Mouse (Mus musculus) lung, adult 10 weeks (tissue): ENCODE results near the gene Mrpl18. TPM values are rescaled to one million over a fixed set of nuclear protein-coding genes. Genes with fewer than 3 reads are reported as not detected.

Source experiments
- polyA plus RNA-seq: library from polyadenylated mRNA; stranded (reverse); fragments of 350-450 nt; fragmentation: Illumina TruSeq; extraction: RNeasy Lipid Tissue Mini Kit (QIAGEN cat#74804); gene quantifications from one replicate; pipeline ENCODE4 v1.2.3, GENCODE M21; 2014; ENCODE audit warnings: low read depth, low replicate concordance; ENCODE audit not compliant: insufficient read depth

The Mrpl18 gene
- polyA plus RNA-seq: 36.4 TPM

DNA sequence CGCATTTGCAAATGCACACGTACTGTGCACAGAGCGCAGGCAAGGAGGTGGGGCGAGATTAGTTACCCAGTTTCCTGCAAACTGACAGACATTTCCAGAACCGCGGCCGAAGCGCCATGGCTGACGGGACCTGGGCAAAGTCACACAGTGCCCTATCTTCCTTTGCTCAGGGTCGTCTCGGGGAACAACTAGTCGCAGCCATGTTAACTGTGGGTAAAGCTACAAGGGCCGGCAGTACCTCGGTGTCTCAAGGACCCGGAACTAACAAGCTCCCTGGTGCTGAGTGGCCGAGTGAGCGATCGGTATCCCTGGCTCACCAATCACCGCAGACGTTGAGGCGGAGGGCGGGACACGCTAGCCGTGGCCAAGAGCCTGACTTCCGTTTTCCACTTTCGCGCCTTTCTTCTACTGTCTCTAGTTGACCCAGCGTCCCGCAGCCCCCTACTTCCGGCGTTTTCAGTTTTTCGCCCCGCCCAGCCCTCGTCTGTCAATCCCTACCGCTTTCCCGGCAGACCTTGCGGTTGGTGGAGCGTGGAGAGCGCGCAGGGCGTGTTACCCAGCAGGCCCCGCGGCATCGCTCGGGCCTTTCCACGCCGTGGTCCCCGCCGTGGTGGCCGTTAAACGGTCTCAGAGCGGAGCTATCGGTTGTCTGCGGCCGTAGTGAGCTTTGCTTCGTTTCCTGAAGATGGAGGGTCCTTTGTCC is at the start of gene Mrpl18:
Gene Mrpl18, minus strand, starts transcription at position 465 of the 703 bp plus-strand sequence.

DNA sequence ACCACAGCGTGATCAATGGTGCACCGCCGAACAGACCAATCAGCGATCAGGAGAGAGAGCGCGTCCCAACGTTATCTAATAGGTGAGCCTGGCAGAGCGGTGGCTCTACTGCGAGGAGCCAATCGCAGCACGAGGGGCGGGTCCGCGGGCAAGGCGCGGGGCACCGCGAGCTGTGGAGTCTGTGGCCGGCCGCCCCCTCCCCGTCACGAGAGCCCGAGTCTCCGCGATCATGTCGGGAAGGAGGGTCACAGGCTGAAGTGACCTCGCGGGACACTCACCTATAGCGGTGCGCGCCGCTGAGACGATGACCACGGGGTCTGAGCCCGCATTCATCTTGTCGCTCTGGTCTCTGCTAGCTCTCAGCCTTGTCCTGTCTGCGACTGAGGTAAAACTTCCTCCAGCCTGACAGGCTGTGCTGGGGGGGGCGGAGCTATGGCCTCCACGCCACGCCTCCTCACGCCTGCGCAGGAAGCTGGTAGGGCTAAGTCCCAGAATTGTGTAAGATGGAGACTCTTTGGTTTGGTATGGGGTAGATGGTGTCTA is 44.3 kb upstream of the Mrpl18 start, which contains the start of gene Acat2:
Gene Acat2, minus strand, starts transcription at position 417 of the 543 bp plus-strand sequence.

DNA sequence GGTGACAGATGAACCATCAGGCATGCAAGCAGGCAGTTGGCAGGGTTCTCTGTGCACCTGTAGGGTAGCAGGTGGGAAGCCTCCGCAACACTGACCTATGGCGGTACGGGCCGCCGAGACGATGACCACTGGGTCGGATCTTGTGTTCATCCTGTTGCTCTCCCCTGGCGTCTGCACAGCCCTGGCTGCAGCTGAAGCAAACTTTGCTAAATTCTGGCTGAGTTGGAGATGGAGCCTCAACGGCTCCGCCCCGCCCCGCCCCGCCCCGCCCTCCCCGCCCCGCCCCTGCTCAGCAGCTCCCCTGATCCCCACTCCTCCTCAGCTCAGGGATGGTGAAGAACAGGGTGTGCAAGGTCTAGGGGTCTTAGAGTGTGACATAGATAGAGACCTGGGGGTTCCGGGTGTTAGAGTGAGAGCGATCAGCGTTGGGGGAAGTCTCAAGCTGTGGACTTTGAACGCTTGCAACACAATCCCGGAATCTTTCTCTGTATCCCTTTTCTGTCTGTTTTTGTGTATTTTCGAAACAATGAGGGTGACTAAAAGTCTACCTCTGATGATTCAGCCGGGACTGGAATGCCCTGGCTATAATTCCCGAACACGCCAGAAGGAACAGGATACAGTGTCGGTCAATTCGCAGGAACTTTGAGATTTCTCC is 24.1 kb upstream of the Mrpl18 start, which contains the start of gene Acat3:
Gene Acat3, minus strand, starts transcription at position 450 of the 655 bp plus-strand sequence.

DNA sequence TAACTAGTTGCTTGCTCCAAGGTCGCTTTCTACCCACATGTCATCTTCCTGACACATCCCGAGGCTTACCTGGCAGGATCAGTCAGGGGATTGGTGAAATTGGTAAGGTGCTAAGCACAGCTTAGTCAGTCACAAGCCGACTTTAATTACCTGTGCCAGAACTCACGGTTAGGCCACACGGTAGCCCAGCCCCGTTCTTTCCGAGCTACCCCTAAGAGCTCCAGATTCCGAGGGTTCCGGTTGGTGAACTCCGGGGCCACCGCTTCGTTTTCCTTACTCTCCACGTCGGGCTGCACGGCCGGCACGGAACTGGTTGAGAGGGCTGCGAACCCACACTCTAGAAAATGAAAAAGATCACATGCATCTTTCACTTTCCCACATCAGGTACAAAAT is 661 bp downstream of the Mrpl18 start, which contains the start of gene Tcp1:
Gene Tcp1, plus strand, starts transcription at position 214 of the 393 bp plus-strand sequence.

DNA sequence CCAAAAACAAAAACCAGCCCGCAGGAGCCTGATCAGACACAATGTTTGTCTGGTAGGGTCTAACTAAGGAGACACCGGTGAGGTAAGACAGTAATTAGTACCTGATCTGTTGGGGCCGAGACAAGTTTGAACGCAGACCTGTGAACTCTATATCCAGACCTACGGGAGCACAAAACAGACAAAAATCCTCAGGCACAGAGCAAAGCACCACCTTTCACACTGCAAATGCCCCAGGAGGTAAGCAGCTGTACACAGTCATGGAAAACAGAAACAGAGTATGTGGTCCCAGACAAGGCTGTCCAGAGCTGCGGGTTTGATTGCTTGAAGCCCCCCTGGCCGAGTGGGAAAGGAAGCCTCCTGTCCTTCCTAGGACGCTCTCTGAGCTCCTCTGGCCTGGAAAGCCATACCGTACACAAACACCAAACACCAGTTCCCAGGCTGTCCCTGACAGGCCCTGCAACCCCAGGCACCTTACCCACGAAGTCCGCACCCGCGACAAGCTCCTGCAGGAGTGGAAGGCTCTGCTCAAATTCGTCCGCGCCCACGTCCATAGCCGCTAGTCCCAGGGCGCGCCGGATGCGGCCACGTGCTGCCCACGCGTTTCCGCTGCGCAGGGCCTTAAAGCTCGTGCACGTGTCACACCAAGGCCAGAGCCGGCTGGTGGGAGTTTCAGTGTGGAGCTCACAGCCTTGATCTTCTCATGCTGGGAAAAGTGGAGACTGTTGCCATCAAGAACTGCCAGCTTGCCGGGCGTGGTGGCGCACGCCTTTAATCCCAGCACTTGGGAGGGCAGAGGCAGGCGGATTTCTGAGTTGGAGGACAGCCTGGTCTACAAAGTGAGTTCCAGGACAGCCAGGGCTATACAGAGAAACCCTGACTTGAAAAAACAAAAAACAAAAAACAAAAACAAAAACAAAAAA is 6.5 kb downstream of the Mrpl18 start, which contains the start of gene Pnldc1:
Gene Pnldc1, minus strand, starts transcription at position 870 of the 920 bp plus-strand sequence.

DNA sequence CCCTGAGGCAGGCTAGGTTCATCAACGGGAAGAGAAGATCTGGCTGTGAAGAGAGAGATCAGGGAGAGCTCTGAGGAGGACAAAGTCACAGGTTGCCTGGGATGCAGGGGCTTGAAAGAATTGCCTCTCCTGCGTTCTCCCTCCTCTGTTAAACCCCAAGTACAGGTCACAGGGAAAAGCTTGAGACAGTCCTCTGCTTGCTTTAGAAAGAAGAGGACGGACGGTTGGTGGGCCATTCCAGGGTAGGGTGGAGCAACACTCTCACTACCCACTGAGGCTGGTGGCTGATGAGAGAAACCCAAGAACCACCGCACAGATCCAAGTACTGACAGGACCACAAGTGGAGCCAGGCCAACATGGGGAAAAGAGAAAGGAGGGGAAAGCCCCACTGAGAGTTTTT is 40.4 kb downstream of the Mrpl18 start, which contains the start of gene Mrgprh:
Gene Mrgprh, plus strand, starts transcription at position 301 of the 400 bp plus-strand sequence.

DNA sequence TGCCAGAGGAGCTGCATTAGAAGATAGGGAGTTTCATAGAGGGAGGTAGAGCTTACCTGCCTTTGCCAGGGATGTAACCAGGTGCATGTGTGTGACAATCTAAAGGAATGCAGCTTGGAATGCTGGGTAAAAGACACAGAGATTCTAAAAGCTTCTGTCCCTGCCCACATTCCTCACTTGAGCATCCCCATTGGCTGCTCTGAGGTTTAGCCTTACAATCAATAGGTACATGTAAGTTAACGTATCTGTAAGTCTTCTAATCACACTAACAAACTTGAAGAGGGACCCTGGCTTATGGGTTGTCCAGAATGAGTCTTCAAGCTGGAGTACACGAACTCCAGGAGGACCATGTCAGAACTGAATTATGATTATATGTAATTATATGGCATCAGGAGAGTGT is 48.1 kb downstream of the Mrpl18 start, which contains the start of gene Mas1:
Gene Mas1, minus strand, starts transcription at position 101 of the 400 bp plus-strand sequence.

Other genes with a start within 250 kb of the Mrpl18 start
- gene Slc22a1, start 240.5 kb downstream of the Mrpl18 start, polyA plus RNA-seq: 4.9 TPM
- 8.4 TPM for gene Igf2r, start 146.7 kb downstream of the Mrpl18 start, polyA plus RNA-seq
- gene Mas1, start 48.2 kb downstream of the Mrpl18 start, polyA plus RNA-seq: not detected
- gene Mrgprh, start 40.3 kb downstream of the Mrpl18 start, polyA plus RNA-seq: not detected
- gene Pnldc1, start 6.1 kb downstream of the Mrpl18 start, polyA plus RNA-seq: 0.53 TPM
- 126 TPM for gene Tcp1, start 644 bp downstream of the Mrpl18 start, polyA plus RNA-seq
- 0.56 TPM for gene Acat3, start 24.3 kb upstream of the Mrpl18 start, polyA plus RNA-seq
- 27.9 TPM for gene Acat2, start 44.4 kb upstream of the Mrpl18 start, polyA plus RNA-seq
- 59.6 TPM for gene Wtap, start 77.8 kb upstream of the Mrpl18 start, polyA plus RNA-seq
- gene Sod2, start 90.5 kb upstream of the Mrpl18 start, polyA plus RNA-seq: 95.5 TPM
- not detected for gene Gpr31b, start 136.0 kb upstream of the Mrpl18 start, polyA plus RNA-seq
- gene Tcp10b, start 144.8 kb upstream of the Mrpl18 start, polyA plus RNA-seq: 0.10 TPM
- gene Unc93a, start 215.5 kb upstream of the Mrpl18 start, polyA plus RNA-seq: 0.11 TPM